Mouse (Mus musculus): ENCODE results near the gene Cacna2d4.

DNA sequence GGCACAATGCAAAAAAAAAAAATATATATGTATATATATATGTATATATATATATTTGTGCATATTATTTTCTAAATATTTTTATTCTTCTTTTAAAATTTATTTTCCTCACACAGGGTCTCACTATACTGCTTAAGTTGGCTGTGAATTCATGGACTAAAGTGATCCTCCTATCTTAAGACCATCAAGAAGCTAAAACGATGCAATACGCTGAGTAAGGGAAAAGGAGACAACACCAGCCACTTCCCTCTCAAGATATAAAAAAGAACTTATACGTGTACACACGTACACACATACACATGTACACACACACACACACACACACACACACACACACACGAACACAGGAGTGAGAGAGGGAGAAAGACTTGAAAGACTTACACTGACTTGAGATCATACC is 127.3 kb downstream of the Cacna2d4 start:
- TF ChIP-seq ZC3H11A (IDR thresholded peaks at IDR 0.05; ENCODE audit: borderline replicate concordance, low read depth, low read length) (no peak), CHD2 (IDR thresholded peaks at IDR 0.05; ENCODE audit: low read depth, low read length) (no peak), HCFC1 (IDR thresholded peaks at IDR 0.05; ENCODE audit: borderline replicate concordance, insufficient read depth, low read length) (no peak)

All from ES-E14 (cell line).